Mouse (Mus musculus) midbrain, embryonic 12.5 days (tissue): ENCODE measurements around the gene Hmcn1. TPM values are rescaled to one million over a fixed set of nuclear protein-coding genes. Genes with fewer than 3 reads are reported as not detected.

Source experiments
- ATAC-seq: fragments of 200-750 bp; cut with Nextera tagmentation; 2 replicates; pipeline ENCODE4 v1.8.0; 2017; ENCODE audit warnings: low read depth, moderate TSS enrichment, moderate library complexity; ENCODE audit not compliant: low FRiP score
- H3K27ac ChIP-seq: fragments of 300-500 bp; sonication (generic); replicated peaks from 2 replicates; pipeline ENCODE4 v1.5.1; 2016; ENCODE audit warnings: mild to moderate bottlenecking
- H3K27me3 ChIP-seq: fragments of 300-500 bp; sonication (generic); 2 replicates; pipeline ENCODE4 v1.6.1; 2016; ENCODE audit warnings: mild to moderate bottlenecking
- H3K36me3 ChIP-seq: fragments of 300-500 bp; sonication (generic); 2 replicates; pipeline ENCODE4 v1.6.1; 2016
- H3K4me1 ChIP-seq: fragments of 300-500 bp; sonication (generic); 2 replicates; pipeline ENCODE4 v1.6.1; 2016
- H3K4me2 ChIP-seq: fragments of 300-500 bp; sonication (generic); replicated peaks from 2 replicates; pipeline ENCODE4 v1.6.1; 2016; ENCODE audit warnings: mild to moderate bottlenecking, moderate library complexity
- H3K4me3 ChIP-seq: fragments of 300-500 bp; sonication (generic); 2 replicates; pipeline ENCODE4 v1.5.1; 2016; ENCODE audit warnings: mild to moderate bottlenecking
- H3K9ac ChIP-seq: fragments of 300-500 bp; sonication (generic); replicated peaks from 2 replicates; pipeline ENCODE4 v1.6.1; 2016; ENCODE audit warnings: mild to moderate bottlenecking, moderate library complexity
- H3K9me3 ChIP-seq: fragments of 300-500 bp; sonication (generic); 2 replicates; pipeline ENCODE4 v1.6.1; 2016; ENCODE audit warnings: mild to moderate bottlenecking
- WGBS: fragments of 180-500 bp; shearing (Covaris S2); methylation state at CpG from one replicate; pipeline ENCODE4 v1.1.7; 2016; 5-methylcytosine and 5-hydroxymethylcytosine counted together
- polyA plus RNA-seq: library from polyadenylated mRNA; unstranded; fragments of >200 nt; fragmentation: Nextera tagmentation; extraction: Ambion mirVana; gene quantifications from 2 replicates; pipeline ENCODE4 v1.2.1, GENCODE M21; 2016

The Hmcn1 gene
- polyA plus RNA-seq, 1 experiment from 2014 or later = 6.5 TPM

- H3K4me2 ChIP-seq = no peak overlapping the region
- no peaks in the 10 kb centered on the region for H3K4me1 ChIP-seq
- no peaks in the 10 kb centered on the region for H3K36me3 ChIP-seq
- H3K27ac ChIP-seq = no peak overlapping the region
- H3K4me3 ChIP-seq = no peak overlapping the region
- no peak overlapping the region for H3K9ac ChIP-seq
- no peaks in the 10 kb centered on the region for H3K9me3 ChIP-seq
- 91% methylated on average over 12 of the region's 12 CpGs for WGBS
- no peak for ATAC-seq
- no peaks in the 10 kb centered on the region for H3K27me3 ChIP-seq
Observed at GRCm38 (mm10) chr1:150802642-150803041, 190.6 kb downstream of the Hmcn1 start.

- no peak overlapping the region for H3K27ac ChIP-seq
- no peaks in the 10 kb centered on the region for H3K27me3 ChIP-seq
- 88% methylated on average over 8 of the region's 8 CpGs for WGBS
- H3K4me2 ChIP-seq = no peak overlapping the region
- no peak for ATAC-seq
- H3K9me3 ChIP-seq = no peaks in the 10 kb centered on the region
- H3K9ac ChIP-seq = no peak overlapping the region
- H3K36me3 ChIP-seq = no peaks in the 10 kb centered on the region
- H3K4me3 ChIP-seq = no peak overlapping the region
- no peaks in the 10 kb centered on the region for H3K4me1 ChIP-seq
Observed at GRCm38 (mm10) chr1:150800611-150801263, 192.5 kb downstream of the Hmcn1 start.

- 93% methylated on average over 5 of the region's 5 CpGs for WGBS
- Histone ChIP-seq H3K9ac (no peak overlapping the region), H3K27me3 (no peaks in the 10 kb centered on the region), H3K4me2 (no peak overlapping the region), H3K36me3 (no peaks in the 10 kb centered on the region), H3K9me3 (no peaks in the 10 kb centered on the region), H3K4me1 (no peaks in the 10 kb centered on the region), H3K27ac (no peak overlapping the region), H3K4me3 (no peak overlapping the region)
- ATAC-seq = no peak
Observed at GRCm38 (mm10) chr1:150798651-150799050, 194.6 kb downstream of the Hmcn1 start.

GRCm38 (mm10) chr1:150786746-150787145, 206.5 kb downstream of the Hmcn1 start:
- WGBS = 91% methylated on average over 6 of the region's 6 CpGs
- Histone ChIP-seq H3K9me3 (no peaks in the 10 kb centered on the region), H3K36me3 (no peaks in the 10 kb centered on the region), H3K4me3 (no peak overlapping the region), H3K27me3 (no peaks in the 10 kb centered on the region), H3K4me2 (no peak overlapping the region), H3K4me1 (no peaks in the 10 kb centered on the region), H3K9ac (no peak overlapping the region), H3K27ac (no peak overlapping the region)
- ATAC-seq = no peak

GRCm38 (mm10) chr1:150783070-150783842, 210.0 kb downstream of the Hmcn1 start:
- no peak for ATAC-seq
- H3K4me2 ChIP-seq = no peak overlapping the region
- 66% methylated on average over 15 of the region's 15 CpGs for WGBS
- no peak overlapping the region for H3K4me3 ChIP-seq
- H3K27me3 ChIP-seq = no peaks in the 10 kb centered on the region
- no peaks in the 10 kb centered on the region for H3K9me3 ChIP-seq
- no peak overlapping the region for H3K27ac ChIP-seq
- H3K9ac ChIP-seq = no peak overlapping the region
- no peaks in the 10 kb centered on the region for H3K4me1 ChIP-seq
- no peaks in the 10 kb centered on the region for H3K36me3 ChIP-seq

DNA sequence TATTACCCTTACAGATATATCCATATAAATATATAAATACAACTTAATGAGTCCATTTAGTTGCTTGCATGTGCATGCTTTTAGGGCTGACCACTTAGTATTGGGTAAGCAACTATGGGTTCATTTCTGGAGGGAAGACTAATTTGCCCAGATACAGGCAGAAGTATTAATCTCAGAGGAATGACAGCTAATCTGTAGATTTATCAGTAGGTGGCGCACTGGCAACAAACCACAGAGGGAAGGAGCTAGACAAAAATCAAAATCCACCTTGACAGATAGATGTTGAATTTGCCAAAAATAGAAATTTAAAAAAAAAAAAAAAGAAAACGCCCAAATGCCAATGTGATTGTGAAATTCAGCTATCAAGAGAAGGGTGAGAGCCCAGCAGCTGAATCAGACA, 213.3 kb downstream of the Hmcn1 start:
- Histone ChIP-seq H3K36me3 (no peaks in the 10 kb centered on the region), H3K27ac (no peak overlapping the region), H3K27me3 (no peaks in the 10 kb centered on the region), H3K4me3 (no peak overlapping the region), H3K4me1 (no peaks in the 10 kb centered on the region), H3K9ac (no peak overlapping the region), H3K4me2 (no peak overlapping the region), H3K9me3 (no peaks in the 10 kb centered on the region)
- ATAC-seq = peak; percentile 41; the same call in 1 of the 2 replicates
- WGBS = 38% methylated on average over 2 of the region's 2 CpGs

GRCm38 (mm10) chr1:150776741-150777140, 216.5 kb downstream of the Hmcn1 start:
- no peak for ATAC-seq
- no peak overlapping the region for H3K9ac ChIP-seq
- no peaks in the 10 kb centered on the region for H3K27me3 ChIP-seq
- no peak overlapping the region for H3K4me3 ChIP-seq
- H3K36me3 ChIP-seq = no peaks in the 10 kb centered on the region
- no peaks in the 10 kb centered on the region for H3K4me1 ChIP-seq
- no peaks in the 10 kb centered on the region for H3K9me3 ChIP-seq
- H3K27ac ChIP-seq = no peak overlapping the region
- H3K4me2 ChIP-seq = no peak overlapping the region

DNA sequence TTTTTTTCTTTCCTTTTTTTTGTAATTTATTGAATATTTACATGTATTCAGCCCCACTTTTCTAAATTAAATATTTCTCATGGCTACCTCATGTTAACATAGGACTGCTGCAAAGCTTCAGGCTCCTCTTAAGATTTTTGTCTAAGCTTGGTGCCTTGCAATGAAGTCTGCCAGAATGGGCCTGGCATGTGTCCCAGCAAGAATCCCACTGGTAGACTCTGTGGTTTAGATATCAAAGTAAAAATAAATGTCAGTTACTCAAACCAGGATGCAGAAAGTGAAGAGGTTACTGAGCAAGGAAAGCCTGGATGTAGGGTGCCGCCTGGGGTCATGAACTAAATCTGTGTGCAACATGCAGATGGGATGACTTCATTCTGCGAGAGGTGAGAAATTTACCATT, 217.5 kb downstream of the Hmcn1 start:
- Histone ChIP-seq H3K4me3 (no peak overlapping the region), H3K27me3 (no peaks in the 10 kb centered on the region), H3K4me2 (no peak overlapping the region), H3K36me3 (no peaks in the 10 kb centered on the region), H3K9me3 (no peaks in the 10 kb centered on the region), H3K4me1 (no peaks in the 10 kb centered on the region), H3K27ac (no peak overlapping the region), H3K9ac (no peak overlapping the region)
- 82% methylated on average over 2 of the region's 2 CpGs for WGBS
- ATAC-seq = no peak

DNA sequence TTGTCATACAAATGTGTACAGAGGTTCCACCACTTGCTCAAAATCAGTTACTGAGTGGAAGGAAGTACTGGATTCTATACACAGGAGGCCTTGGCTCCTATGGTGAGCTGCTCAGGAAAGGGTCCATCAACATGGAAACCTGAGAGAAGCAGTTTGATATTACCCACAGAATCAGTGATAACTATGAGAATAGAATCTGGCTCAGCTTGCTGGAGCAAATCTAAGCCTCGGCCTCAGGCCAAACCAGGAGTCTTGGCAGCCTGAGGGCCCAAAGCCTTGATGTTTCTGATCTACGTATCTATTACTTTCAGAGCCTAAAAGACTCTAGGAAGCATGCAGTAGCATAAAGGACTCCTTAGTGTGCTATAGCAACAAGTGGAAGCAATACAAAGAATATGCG, 220.3 kb downstream of the Hmcn1 start:
- WGBS = 85% methylated on average over 3 of the region's 3 CpGs

DNA sequence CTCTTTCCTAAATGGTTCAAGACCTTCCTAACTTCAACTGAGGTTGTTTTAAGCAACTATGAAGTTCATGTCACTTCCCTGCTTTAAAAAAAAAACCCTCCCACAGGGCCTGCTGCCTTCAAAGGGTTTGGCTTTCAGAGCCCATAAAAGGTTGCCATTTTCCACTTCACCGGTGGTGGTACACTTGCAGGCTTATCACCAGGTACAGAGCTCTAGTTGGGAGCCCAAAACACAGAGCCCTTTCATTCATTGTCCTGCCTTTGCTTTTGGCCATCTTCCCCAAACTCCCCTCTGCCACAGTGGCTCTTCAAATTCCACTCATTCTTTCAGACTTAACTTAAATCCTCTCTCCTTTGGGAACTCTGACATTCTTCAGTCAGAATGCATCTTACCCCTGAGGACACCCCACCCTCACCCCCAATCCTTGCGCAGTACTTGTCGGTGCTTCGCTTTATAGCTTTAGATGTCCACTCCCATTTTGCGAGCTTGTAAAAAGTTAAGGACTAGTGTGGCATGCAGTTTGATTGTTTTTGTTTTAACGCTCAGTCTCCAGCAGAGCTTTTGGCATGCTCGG, 222.2 kb downstream of the Hmcn1 start:
- H3K9me3 ChIP-seq = no peaks in the 10 kb centered on the region
- no peak overlapping the region for H3K27ac ChIP-seq
- ATAC-seq = no peak
- no peaks in the 10 kb centered on the region for H3K27me3 ChIP-seq
- H3K4me1 ChIP-seq = no peaks in the 10 kb centered on the region
- H3K4me2 ChIP-seq = no peak overlapping the region
- WGBS = 40% methylated on average over 7 of the region's 7 CpGs
- no peak overlapping the region for H3K9ac ChIP-seq
- no peak overlapping the region for H3K4me3 ChIP-seq
- no peaks in the 10 kb centered on the region for H3K36me3 ChIP-seq

More for the DNA sequence above, 220.3 kb downstream of the Hmcn1 start:
- no peaks in the 10 kb centered on the region for H3K9me3 ChIP-seq
- no peak overlapping the region for H3K4me3 ChIP-seq
- no peak overlapping the region for H3K4me2 ChIP-seq
- ATAC-seq = no peak
- H3K4me1 ChIP-seq = no peaks in the 10 kb centered on the region
- H3K36me3 ChIP-seq = no peaks in the 10 kb centered on the region
- no peak overlapping the region for H3K27ac ChIP-seq
- H3K27me3 ChIP-seq = no peaks in the 10 kb centered on the region
- H3K9ac ChIP-seq = no peak overlapping the region

DNA sequence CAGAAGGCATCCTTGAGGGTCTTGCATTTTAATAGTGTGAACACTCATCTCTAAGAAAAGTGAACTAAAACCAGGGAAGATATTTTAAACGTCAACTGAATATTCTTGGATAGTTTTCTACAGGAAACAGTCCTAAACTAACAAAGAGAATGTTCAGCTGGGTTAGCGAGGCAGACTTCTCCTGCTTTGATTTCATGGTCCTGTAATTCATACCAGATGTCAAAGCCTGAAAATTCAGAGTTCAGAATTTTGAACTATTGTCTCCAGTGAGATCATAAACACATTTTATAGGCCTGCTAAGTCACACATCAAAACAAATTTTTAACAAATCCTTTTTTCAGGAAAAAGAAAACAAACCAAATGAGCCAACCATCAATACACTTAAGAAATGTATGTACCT, 223.4 kb downstream of the Hmcn1 start:
- Histone ChIP-seq H3K4me2 (no peak overlapping the region), H3K4me3 (no peak overlapping the region), H3K36me3 (no peaks in the 10 kb centered on the region), H3K9ac (no peak overlapping the region), H3K9me3 (no peaks in the 10 kb centered on the region), H3K27ac (no peak overlapping the region), H3K27me3 (no peaks in the 10 kb centered on the region), H3K4me1 (no peaks in the 10 kb centered on the region)
- no peak for ATAC-seq
- WGBS = 77% methylated on average over 2 of the region's 2 CpGs

DNA sequence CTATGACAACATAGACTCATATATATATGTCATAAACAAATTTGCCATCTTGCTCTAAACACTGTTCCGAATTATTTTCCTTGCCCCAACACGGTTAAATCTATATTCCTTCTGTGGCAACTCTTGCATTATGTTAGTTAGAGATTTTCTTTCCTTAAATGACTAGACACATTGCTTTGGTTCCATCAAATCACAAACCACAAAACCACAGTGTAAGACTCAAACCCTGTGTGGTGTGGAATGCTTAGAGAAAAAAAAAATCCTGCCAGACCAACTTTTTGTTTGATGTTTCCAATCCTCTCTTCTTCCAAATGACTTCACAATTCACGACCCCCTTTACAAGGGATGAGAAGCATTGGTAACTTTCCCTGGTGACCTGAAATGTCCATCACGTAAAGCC, 231.6 kb downstream of the Hmcn1 start:
- Histone ChIP-seq H3K27ac (no peak overlapping the region), H3K9me3 (no peaks in the 10 kb centered on the region), H3K4me1 (no peaks in the 10 kb centered on the region), H3K36me3 (no peaks in the 10 kb centered on the region), H3K27me3 (no peaks in the 10 kb centered on the region), H3K9ac (no peak overlapping the region), H3K4me2 (no peak overlapping the region), H3K4me3 (no peak overlapping the region)
- 75% methylated on average over 4 of the region's 4 CpGs for WGBS
- ATAC-seq = no peak
